ENCODE assay signal across 18 mouse cellular contexts in genomic region chr1:163361376-163361775, GRCm38 (mm10). TPM values are rescaled to one million over a fixed set of nuclear protein-coding genes. Genes with fewer than 3 reads are reported as not detected.
A peak's percentile ranks its signal among the peaks of the same experiment; 100 is the strongest.
DNase-seq lines count a peak whose midpoint lies in the region; ATAC-seq and TF ChIP-seq lines count a peak whose summit lies in the region.
"Had no signal": no experiment of that assay in that cellular context is flagged by ENCODE, and none has a peak within 500 bp of the region (broad histone marks: within the 10 kb centered on the region; RNA-seq: fewer than 3 reads in every experiment).

No protein-coding gene starts in this region.

- intact Hi-C loops in heart, adult 2 months (cut with DNase I), result loop anchor here (5.0 kb wide), 1 partner anchor 44 kb away; no protein-coding TSS in a partner anchor

- no peak overlapping the region for H3K4me3 ChIP-seq in heart, adult 2 months
- H3K4me3 ChIP-seq in kidney, postnatal 0 days (replicated peaks; ENCODE audit: low read depth, low read length), result no peak overlapping the region
- H3K4me3 ChIP-seq in kidney, embryonic 15.5 days (replicated peaks), result no peak overlapping the region
- no peak overlapping the region for H3K4me3 ChIP-seq in embryonic facial prominence, embryonic 10.5 days
- 0 out of 2 replicates have a peak overlapping the region, but pooled peaks have one; percentile 19 for H3K4me3 ChIP-seq in limb, embryonic 13.5 days
- H3K4me3 ChIP-seq: forebrain, embryonic 15.5 days; midbrain, embryonic 13.5 days had no signal

- no peak overlapping the region for H3K4me2 ChIP-seq in kidney, postnatal 0 days (ENCODE audit: low read length)
- no peak overlapping the region for H3K4me2 ChIP-seq in kidney, embryonic 15.5 days
- H3K4me2 ChIP-seq in limb, embryonic 13.5 days (replicated peaks), result peak overlapping the region; percentile 49
- H3K4me2 ChIP-seq: forebrain, embryonic 15.5 days; midbrain, embryonic 13.5 days had no signal

- TF ChIP-seq POLR2A in heart, adult 2 months (IDR thresholded peaks at IDR 0.05; ENCODE audit: insufficient read depth, low read depth, low read length), result no peak

- no peaks in the 10 kb centered on the region for H3K27me3 ChIP-seq in heart, adult 2 months (ENCODE audit: control insufficient read depth, insufficient read depth, low read length)
- no peaks in the 10 kb centered on the region for H3K27me3 ChIP-seq in kidney, postnatal 0 days (ENCODE audit: insufficient read depth, low read length)
- H3K27me3 ChIP-seq in kidney, embryonic 15.5 days, result 0 out of 2 replicates have a peak, but pooled peaks cover 2% of the 10 kb centered on the region
- no peaks in the 10 kb centered on the region for H3K27me3 ChIP-seq in embryonic facial prominence, embryonic 10.5 days (replicated peaks; ENCODE audit: low read depth, poor library complexity, severe bottlenecking)
- no peaks in the 10 kb centered on the region for H3K27me3 ChIP-seq in limb, embryonic 13.5 days
- H3K27me3 ChIP-seq: forebrain, embryonic 15.5 days; midbrain, embryonic 13.5 days had no signal

- ATAC-seq in kidney, postnatal 0 days (replicated peaks; ENCODE audit: low FRiP score, low read depth), result no peak
- ATAC-seq in kidney, embryonic 15.5 days (replicated peaks; ENCODE audit: low FRiP score), result no peak
- ATAC-seq in limb, embryonic 13.5 days (ENCODE audit: low FRiP score, low read depth), result peak; percentile 60
- no peak for ATAC-seq in erythroblast, adult 5-6 weeks (replicated peaks; ENCODE audit: low FRiP score, poor library complexity, severe bottlenecking)
- no peak for ATAC-seq in megakaryocyte, adult 5-6 weeks (ENCODE audit: poor library complexity, severe bottlenecking)
- ATAC-seq: forebrain, embryonic 15.5 days; inflammation-experienced regulatory T-cells, adult 6 months; midbrain, embryonic 13.5 days had no signal

- 55% methylated on average over 5 of the region's 5 CpGs for WGBS in heart, adult 2 months
- WGBS in kidney, postnatal 0 days, result 58% methylated on average over 5 of the region's 5 CpGs
- 63% methylated on average over 5 of the region's 5 CpGs for WGBS in kidney, embryonic 15.5 days
- 67% methylated on average over 5 of the region's 5 CpGs for WGBS in embryonic facial prominence, embryonic 10.5 days
- 19% methylated on average over 5 of the region's 5 CpGs for WGBS in limb, embryonic 13.5 days

- H3K79me2 ChIP-seq in heart, adult 2 months (replicated peaks; ENCODE audit: control insufficient read depth, insufficient read depth, low read length), result no peaks in the 10 kb centered on the region

- H3K27ac ChIP-seq in heart, adult 2 months, result peak overlapping the region; percentile 31
- H3K27ac ChIP-seq in kidney, postnatal 0 days, result no peak overlapping the region
- H3K27ac ChIP-seq in kidney, embryonic 15.5 days, result no peak overlapping the region
- H3K27ac ChIP-seq in embryonic facial prominence, embryonic 10.5 days (replicated peaks), result 0 out of 2 replicates have a peak overlapping the region, but pooled peaks have one; percentile 41
- H3K27ac ChIP-seq in limb, embryonic 13.5 days, result peak overlapping the region; percentile 58; the same call in 1 of the 2 replicates
- H3K27ac ChIP-seq: forebrain, embryonic 15.5 days; midbrain, embryonic 13.5 days had no signal

- H3K36me3 ChIP-seq in heart, adult 2 months (ENCODE audit: control insufficient read depth, insufficient read depth, low read length), result no peaks in the 10 kb centered on the region
- no peaks in the 10 kb centered on the region for H3K36me3 ChIP-seq in kidney, postnatal 0 days (ENCODE audit: insufficient read depth, low read length)
- no peaks in the 10 kb centered on the region for H3K36me3 ChIP-seq in kidney, embryonic 15.5 days
- no peaks in the 10 kb centered on the region for H3K36me3 ChIP-seq in embryonic facial prominence, embryonic 10.5 days (replicated peaks)
- no peaks in the 10 kb centered on the region for H3K36me3 ChIP-seq in limb, embryonic 13.5 days
- H3K36me3 ChIP-seq: forebrain, embryonic 15.5 days; midbrain, embryonic 13.5 days had no signal

- H3K9me3 ChIP-seq in kidney, postnatal 0 days (replicated peaks; ENCODE audit: low read length), result no peaks in the 10 kb centered on the region
- H3K9me3 ChIP-seq in kidney, embryonic 15.5 days (replicated peaks), result no peaks in the 10 kb centered on the region
- no peaks in the 10 kb centered on the region for H3K9me3 ChIP-seq in embryonic facial prominence, embryonic 10.5 days
- H3K9me3 ChIP-seq in limb, embryonic 13.5 days, result no peaks in the 10 kb centered on the region
- H3K9me3 ChIP-seq: forebrain, embryonic 15.5 days; midbrain, embryonic 13.5 days had no signal

- no peak overlapping the region for H3K9ac ChIP-seq in heart, adult 2 months (ENCODE audit: low read depth, low read length)
- no peak overlapping the region for H3K9ac ChIP-seq in kidney, postnatal 0 days (ENCODE audit: low read depth, low read length)
- H3K9ac ChIP-seq in kidney, embryonic 15.5 days, result no peak overlapping the region
- H3K9ac ChIP-seq in limb, embryonic 13.5 days, result no peak overlapping the region
- H3K9ac ChIP-seq: forebrain, embryonic 15.5 days; midbrain, embryonic 13.5 days had no signal

- no peak for TF ChIP-seq CTCF in heart, adult 2 months (IDR thresholded peaks at IDR 0.05)
- TF ChIP-seq CTCF in kidney, postnatal 0 days (IDR thresholded peaks at IDR 0.05; ENCODE audit: low read depth), result no peak

- no peaks in the 10 kb centered on the region; the same call in 1 of the 2 replicates for H3K4me1 ChIP-seq in heart, adult 2 months (ENCODE audit: control insufficient read depth, insufficient read depth, low read length)
- no peaks in the 10 kb centered on the region for H3K4me1 ChIP-seq in kidney, postnatal 0 days (replicated peaks; ENCODE audit: insufficient read depth, low read length)
- 0 out of 2 replicates have a peak, but pooled peaks cover 5% of the 10 kb centered on the region for H3K4me1 ChIP-seq in kidney, embryonic 15.5 days
- H3K4me1 ChIP-seq in embryonic facial prominence, embryonic 10.5 days, result peaks cover 61% of the 10 kb centered on the region
- peaks cover 38% of the 10 kb centered on the region for H3K4me1 ChIP-seq in limb, embryonic 13.5 days
- H3K4me1 ChIP-seq: forebrain, embryonic 15.5 days; midbrain, embryonic 13.5 days had no signal

- TF ChIP-seq EP300 in heart, adult 2 months (IDR thresholded peaks at IDR 0.05; ENCODE audit: insufficient read depth, low read depth, low read length), result no peak

- no peak for DNase-seq in heart, adult 2 months
- no peak for DNase-seq in heart, adult 11 months
- DNase-seq in kidney, postnatal 0 days (ENCODE audit: low spot score), result peak; percentile 42
- DNase-seq in embryonic facial prominence, embryonic 10.5 days (ENCODE audit: low spot score), result no peak
- DNase-seq: adrenal gland, adult 2 months; cerebellum, postnatal 10 days; heart, postnatal 4 days; kidney, postnatal 4 days; liver; lung, postnatal 14 days; right cerebral cortex, postnatal 25 days had no signal

RNA-seq across cellular contexts. Expression of gene Gorab, which starts 42.1 kb away (rescaled TPM):
- 1 to 10 TPM; 2.0 to 2.8 TPM for total RNA-seq in heart, adult 2 months (2021)
- 1.4 and 2.0 TPM in 2 replicates for polyA plus RNA-seq in heart, adult 2 months (2012; rRNA removed)
- polyA plus RNA-seq in kidney, postnatal 0 days (2015; fragmentation: Nextera tagmentation; extraction: Ambion mirVana), result 17.2 and 18.9 TPM in 2 replicates
- 23.2 TPM in 2 replicates for polyA plus RNA-seq in kidney, embryonic 15.5 days (2015; fragmentation: Nextera tagmentation; extraction: Ambion mirVana)
- polyA plus RNA-seq in embryonic facial prominence, embryonic 10.5 days (2016; fragmentation: Nextera tagmentation; extraction: Ambion mirVana), result 28.5 and 29.1 TPM in 2 replicates
- polyA plus RNA-seq in limb, embryonic 13.5 days (2015; fragmentation: Nextera tagmentation; extraction: Ambion mirVana), result 35.2 and 35.6 TPM in 2 replicates
- 0.38 and 1.0 TPM in 2 replicates for total RNA-seq in erythroblast, adult 5-6 weeks (2015; ENCODE audit: low replicate concordance)
- 2.9 and 3.1 TPM in 2 replicates for total RNA-seq in erythroblast, adult 5-6 weeks (2017; ENCODE audit: low replicate concordance)
- 5.3 and 7.7 TPM in 2 replicates for total RNA-seq in megakaryocyte, adult 5-6 weeks (2015)
- total RNA-seq in megakaryocyte, adult 5-6 weeks (2017), result 6.6 and 9.8 TPM in 2 replicates

RNA-seq across cellular contexts. Expression of gene Prrx1, which starts 47.9 kb away (rescaled TPM):
- 10 to 100 TPM; 28.1 to 29.5 TPM for total RNA-seq in heart, adult 2 months (2021)
- polyA plus RNA-seq in heart, adult 2 months (2012; rRNA removed), result 15.0 and 28.6 TPM in 2 replicates
- 3.4 and 4.0 TPM in 2 replicates for polyA plus RNA-seq in kidney, postnatal 0 days (2015; fragmentation: Nextera tagmentation; extraction: Ambion mirVana)
- 10.5 and 10.9 TPM in 2 replicates for polyA plus RNA-seq in kidney, embryonic 15.5 days (2015; fragmentation: Nextera tagmentation; extraction: Ambion mirVana)
- polyA plus RNA-seq in embryonic facial prominence, embryonic 10.5 days (2016; fragmentation: Nextera tagmentation; extraction: Ambion mirVana), result 128 TPM in 2 replicates
- polyA plus RNA-seq in limb, embryonic 13.5 days (2015; fragmentation: Nextera tagmentation; extraction: Ambion mirVana), result 160 and 179 TPM in 2 replicates
- total RNA-seq in erythroblast, adult 5-6 weeks (2015; ENCODE audit: low replicate concordance), result not detected in 2 replicates
- total RNA-seq in erythroblast, adult 5-6 weeks (2017; ENCODE audit: low replicate concordance), result not detected in 2 replicates
- 0.09 and 0.16 TPM in 2 replicates for total RNA-seq in megakaryocyte, adult 5-6 weeks (2015)
- 0.04 and 0.11 TPM in 2 replicates for total RNA-seq in megakaryocyte, adult 5-6 weeks (2017)
- polyA plus RNA-seq: inflammation-experienced regulatory T-cells, adult 6 months had no signal

Comparison
In these comparisons a context has a peak if more than half of its experiments do, and no peak if none do; other contexts are left out.
1. H3K27ac ChIP-seq: peak in heart, adult 2 months (single experiment), embryonic facial prominence, embryonic 10.5 days (single experiment) and limb, embryonic 13.5 days (single experiment); none in kidney, postnatal 0 days (single experiment) and kidney, embryonic 15.5 days (single experiment).